Mouse (Mus musculus) hindbrain, embryonic 10.5 days (tissue): ENCODE measurements around the gene Hist1h1e. TPM values are rescaled to one million over a fixed set of nuclear protein-coding genes. Genes with fewer than 3 reads are reported as not detected.
"Not testable (repeated sequence)": the region's sequence is repeated elsewhere in the genome, so short reads cannot be mapped to it uniquely, and the experiment has no call there.

Source experiments
- DNase-seq: peaks from one replicate; pipeline ENCODE4 v3.0.0-alpha.2; 2017; ENCODE audit warnings: low spot score
- H3K27ac ChIP-seq: fragments of 300-500 bp; sonication (generic); 2 replicates; pipeline ENCODE4 v1.5.1; 2016; ENCODE audit warnings: mild to moderate bottlenecking, moderate library complexity
- H3K27me3 ChIP-seq: fragments of 300-500 bp; sonication (generic); 2 replicates; pipeline ENCODE4 v1.6.1; 2016; ENCODE audit warnings: mild to moderate bottlenecking; ENCODE audit not compliant: poor library complexity, insufficient read depth, severe bottlenecking
- H3K36me3 ChIP-seq: fragments of 300-500 bp; sonication (generic); 2 replicates; pipeline ENCODE4 v1.6.1; 2016; ENCODE audit warnings: mild to moderate bottlenecking, moderate library complexity
- H3K4me1 ChIP-seq: fragments of 300-500 bp; sonication (generic); replicated peaks from 2 replicates; pipeline ENCODE4 v1.6.1; 2016; ENCODE audit warnings: mild to moderate bottlenecking
- H3K4me3 ChIP-seq: fragments of 300-500 bp; sonication (generic); 2 replicates; pipeline ENCODE4 v1.5.1; 2016; ENCODE audit warnings: mild to moderate bottlenecking, moderate library complexity
- H3K9me3 ChIP-seq: fragments of 300-500 bp; sonication (generic); 2 replicates; pipeline ENCODE4 v1.6.1; 2016; ENCODE audit warnings: mild to moderate bottlenecking, moderate library complexity
- WGBS: fragments of 180-500 bp; shearing (Covaris S2); methylation state at CpG from one replicate; pipeline ENCODE4 v1.1.7; 2016; 5-methylcytosine and 5-hydroxymethylcytosine counted together
- polyA plus RNA-seq: library from polyadenylated mRNA; unstranded; fragments of >200 nt; fragmentation: Nextera tagmentation; extraction: Ambion mirVana; gene quantifications from 2 replicates; pipeline ENCODE4 v1.2.1, GENCODE M21; 2016

The Hist1h1e gene
- polyA plus RNA-seq, 1 experiment from 2014 or later: 26.3 TPM

GRCm38 (mm10) chr13:23585442-23586098 is 36.8 kb downstream of the Hist1h1e start:
- not testable (repeated sequence) for H3K27me3 ChIP-seq, H3K36me3 ChIP-seq, H3K9me3 ChIP-seq
- peaks cover 48% of the 10 kb centered on the region for H3K4me1 ChIP-seq
- peak; percentile 77 for DNase-seq
- peak overlapping the region; percentile 95 for H3K27ac ChIP-seq
- H3K4me3 ChIP-seq: peak overlapping the region; percentile 57
- under 1% methylated on average over 29 of the region's 36 CpGs for WGBS

- H3K9me3 ChIP-seq: no peaks in the 10 kb centered on the region
- H3K27me3 ChIP-seq: no peaks in the 10 kb centered on the region
- DNase-seq: peak; percentile 79
- WGBS: under 1% methylated on average over 21 of the region's 21 CpGs
- peak overlapping the region; percentile 95 for H3K27ac ChIP-seq
- H3K36me3 ChIP-seq: no peaks in the 10 kb centered on the region
- H3K4me3 ChIP-seq: peak overlapping the region; percentile 57
- H3K4me1 ChIP-seq: peaks cover 48% of the 10 kb centered on the region
Measured at GRCm38 (mm10) chr13:23585029-23585441, 37.3 kb downstream of the Hist1h1e start.

GRCm38 (mm10) chr13:23584331-23584730 is 38.0 kb downstream of the Hist1h1e start:
- Histone ChIP-seq H3K4me1 (peaks cover 48% of the 10 kb centered on the region), H3K27ac (peak overlapping the region; percentile 95), H3K27me3 (no peaks in the 10 kb centered on the region), H3K4me3 (peak overlapping the region; percentile 57), H3K36me3 (no peaks in the 10 kb centered on the region), H3K9me3 (no peaks in the 10 kb centered on the region)
- DNase-seq: no peak

GRCm38 (mm10) chr13:23583387-23584068 is 38.8 kb downstream of the Hist1h1e start:
- Histone ChIP-seq H3K4me3 (peak overlapping the region; percentile 60), H3K27me3 (no peaks in the 10 kb centered on the region), H3K27ac (peak overlapping the region; percentile 95), H3K36me3 (no peaks in the 10 kb centered on the region), H3K9me3 (no peaks in the 10 kb centered on the region), H3K4me1 (peaks cover 48% of the 10 kb centered on the region)
- DNase-seq: no peak

- Histone ChIP-seq H3K27me3 (no peaks in the 10 kb centered on the region), H3K4me3 (peak overlapping the region; percentile 60), H3K27ac (peak overlapping the region; percentile 95), H3K9me3 (no peaks in the 10 kb centered on the region), H3K36me3 (no peaks in the 10 kb centered on the region), H3K4me1 (peaks cover 48% of the 10 kb centered on the region)
- peak; percentile 45 for DNase-seq
- 3% methylated on average over 6 of the region's 6 CpGs for WGBS
Measured at GRCm38 (mm10) chr13:23582219-23583056, 39.9 kb downstream of the Hist1h1e start.

- DNase-seq: peak; percentile 96
- Histone ChIP-seq H3K4me1 (peaks cover 51% of the 10 kb centered on the region), H3K27ac (peak within 1 kb of the TSS; percentile 95), H3K9me3 (no peaks in the 10 kb centered on the region), H3K36me3 (no peaks in the 10 kb centered on the region), H3K27me3 (no peaks in the 10 kb centered on the region), H3K4me3 (peak within 1 kb of the TSS; percentile 60)
- WGBS: under 1% methylated on average over 43 of the region's 43 CpGs
Measured at GRCm38 (mm10) chr13:23581408-23582218, 40.7 kb downstream of the Hist1h1e start, which contains the start of gene Hist1h4d. Gene Hist1h4d, plus strand, starts transcription at chr13:23581598.

GRCm38 (mm10) chr13:23577835-23578234 is 44.5 kb downstream of the Hist1h1e start:
- peak overlapping the region; percentile 93 for H3K27ac ChIP-seq
- H3K4me3 ChIP-seq: no peak overlapping the region
- no peaks in the 10 kb centered on the region for H3K36me3 ChIP-seq
- peaks cover 43% of the 10 kb centered on the region for H3K4me1 ChIP-seq
- H3K9me3 ChIP-seq: no peaks in the 10 kb centered on the region
- no peaks in the 10 kb centered on the region for H3K27me3 ChIP-seq
- no peak for DNase-seq
- 88% methylated on average over 1 of the region's 1 CpGs for WGBS

GRCm38 (mm10) chr13:23576906-23577639 is 45.3 kb downstream of the Hist1h1e start:
- WGBS: 51% methylated on average over 6 of the region's 6 CpGs
- H3K36me3 ChIP-seq: no peaks in the 10 kb centered on the region
- peak overlapping the region; percentile 93 for H3K27ac ChIP-seq
- DNase-seq: no peak
- peak overlapping the region; percentile 62 for H3K4me3 ChIP-seq
- no peaks in the 10 kb centered on the region for H3K27me3 ChIP-seq
- H3K9me3 ChIP-seq: no peaks in the 10 kb centered on the region
- peaks cover 42% of the 10 kb centered on the region for H3K4me1 ChIP-seq

- WGBS: 3% methylated on average over 7 of the region's 7 CpGs
- DNase-seq: peak; percentile 44
- H3K4me3 ChIP-seq: peak overlapping the region; percentile 62
Measured at GRCm38 (mm10) chr13:23576351-23576881, 45.9 kb downstream of the Hist1h1e start.

GRCm38 (mm10) chr13:23575864-23576313 is 46.5 kb downstream of the Hist1h1e start:
- H3K27me3 ChIP-seq, H3K9me3 ChIP-seq, H3K36me3 ChIP-seq, DNase-seq: not testable (repeated sequence)
- Histone ChIP-seq H3K27ac (peak overlapping the region; percentile 93), H3K4me1 (peaks cover 36% of the 10 kb centered on the region), H3K4me3 (peak overlapping the region; percentile 62)
- under 1% methylated on average over 17 of the region's 40 CpGs for whole genome bisulfite sequencing

More at GRCm38 (mm10) chr13:23576351-23576881, 45.9 kb downstream of the Hist1h1e start:
- Histone ChIP-seq H3K27ac (peak overlapping the region; percentile 93), H3K27me3 (no peaks in the 10 kb centered on the region), H3K9me3 (no peaks in the 10 kb centered on the region), H3K36me3 (no peaks in the 10 kb centered on the region), H3K4me1 (peaks cover 38% of the 10 kb centered on the region)

GRCm38 (mm10) chr13:23575271-23575851 is 47.0 kb downstream of the Hist1h1e start, which contains the start of gene Hist1h3d:
Gene Hist1h3d, plus strand, starts transcription at chr13:23575763.
- WGBS: under 1% methylated on average over 18 of the region's 18 CpGs
- Histone ChIP-seq H3K4me1 (peaks cover 33% of the 10 kb centered on the region), H3K36me3 (no peaks in the 10 kb centered on the region), H3K27ac (peak within 1 kb of the TSS; percentile 93), H3K9me3 (no peaks in the 10 kb centered on the region), H3K27me3 (no peaks in the 10 kb centered on the region), H3K4me3 (peak within 1 kb of the TSS; percentile 62)
- DNase-seq: peak; percentile 62
